Mouse (Mus musculus) ES-E14 (cell line): ENCODE results near the gene Acaca. TPM values are rescaled to one million over a fixed set of nuclear protein-coding genes. Genes with fewer than 3 reads are reported as not detected.

Experiments used
- DNase-seq: peaks from one replicate; pipeline ENCODE4 v3.0.0-alpha.2; 2013; ENCODE audit warnings: low read depth, low spot score
- H3K27ac ChIP-seq: 2 replicates; pipeline ENCODE4 v1.5.1; 2012; ENCODE audit warnings: low read depth, mild to moderate bottlenecking, low read length, moderate library complexity, mixed read lengths; ENCODE audit not compliant: poor library complexity, insufficient read depth, severe bottlenecking
- H3K36me3 ChIP-seq: 2 replicates; pipeline ENCODE4 v1.6.1; 2012; ENCODE audit warnings: mild to moderate bottlenecking, low read length, moderate library complexity, mixed read lengths; ENCODE audit not compliant: control insufficient read depth, poor library complexity, insufficient read depth, severe bottlenecking
- H3K4me1 ChIP-seq, 2 experiments: fragments of 150-350 bp in 1 of 2; sonication (generic) in 1 of 2; 2 replicates each; pipeline ENCODE4 v1.6.1; 2012; ENCODE audit warnings: low read length in 2 of 2, mild to moderate bottlenecking in 1 of 2, mixed read lengths in 1 of 2; ENCODE audit not compliant: control insufficient read depth in 2 of 2, insufficient read depth in 2 of 2, poor library complexity in 1 of 2
- H3K4me3 ChIP-seq, 2 experiments: fragments of 150-350 bp in 1 of 2; sonication (generic) in 1 of 2; 2 replicates each; pipeline ENCODE4 v1.5.1; 2012; ENCODE audit warnings: low read length in 2 of 2, low read depth in 1 of 2, mild to moderate bottlenecking in 1 of 2, mixed read lengths in 1 of 2; ENCODE audit not compliant: insufficient read depth in 1 of 2, poor library complexity in 1 of 2, severe bottlenecking in 1 of 2
- H3K9ac ChIP-seq: 2 replicates; pipeline ENCODE4 v1.6.1; 2012; ENCODE audit warnings: low read depth, mild to moderate bottlenecking, low read length, mixed read lengths; ENCODE audit not compliant: poor library complexity, insufficient read depth, severe bottlenecking
- H3K9me3 ChIP-seq: fragments of 150-350 bp; sonication (generic); 2 replicates; pipeline ENCODE4 v1.6.1; 2012; ENCODE audit warnings: low read depth, mild to moderate bottlenecking, low read length; ENCODE audit not compliant: control insufficient read depth, insufficient read depth
- CHD2 ChIP-seq: IDR thresholded peaks from 2 replicates; pipeline ENCODE4 v1.6.1; 2014; ENCODE audit warnings: mild to moderate bottlenecking, low read depth, low read length, inconsistent platforms
- HCFC1 ChIP-seq: IDR thresholded peaks from 2 replicates; pipeline ENCODE4 v1.6.1; 2012; ENCODE audit warnings: low read length, inconsistent platforms, borderline replicate concordance; ENCODE audit not compliant: insufficient read depth
- MAFK ChIP-seq: IDR thresholded peaks from 2 replicates; pipeline ENCODE4 v1.6.1; 2014; ENCODE audit warnings: mild to moderate bottlenecking, low read depth, low read length, inconsistent platforms; ENCODE audit not compliant: insufficient read depth
- ZC3H11A ChIP-seq: IDR thresholded peaks from 2 replicates; pipeline ENCODE4 v1.6.1; 2012; ENCODE audit warnings: low read depth, mild to moderate bottlenecking, inconsistent platforms, low read length, borderline replicate concordance
- ZNF384 ChIP-seq: IDR thresholded peaks from 2 replicates; pipeline ENCODE4 v1.6.1; 2012; ENCODE audit warnings: low read depth, low read length, inconsistent platforms
- in situ Hi-C, 2 experiments: fragments of 600-800 bp; cut with MboI; formaldehyde crosslinking; loops; one replicate each; pipeline ENCODE4 v1.15.1; 2025; ENCODE audit warnings: low sequenced_read_pairs in 2 of 2, inconsistent platforms in 1 of 2; ENCODE audit not compliant: unreplicated experiment in 2 of 2
- total RNA-seq: library from RNA; depleted of rRNA; stranded (reverse); fragments of 300-350 nt; gene quantifications from 2 replicates; pipeline ENCODE4 v1.2.3, GENCODE M21; 2012

The Acaca gene
- total RNA-seq, 1 experiment, result 68.0 TPM

DNA sequence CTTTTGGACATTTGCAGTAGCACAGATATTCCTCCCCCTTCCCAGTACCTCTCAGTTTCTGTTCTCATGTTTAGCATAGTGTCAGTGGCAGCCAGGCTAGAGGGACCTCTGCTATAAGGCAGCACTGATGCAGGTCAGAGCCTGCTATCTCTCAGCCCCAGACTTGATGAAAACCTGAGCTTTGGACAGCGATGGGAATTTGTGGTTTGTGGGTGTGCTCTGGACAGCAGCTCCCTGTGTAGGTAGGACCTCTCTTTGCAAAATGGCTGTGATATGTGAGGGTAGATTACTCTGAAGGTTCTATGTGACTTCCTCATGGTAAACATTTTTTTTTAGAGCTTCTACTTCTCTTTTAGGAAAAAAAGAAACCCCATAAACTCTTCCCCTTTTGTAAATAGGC lies 221.7 kb downstream of the Acaca start:
- Histone ChIP-seq H3K4me3 (no peak overlapping the region), H3K36me3 (no peaks in the 10 kb centered on the region), H3K9me3 (no peaks in the 10 kb centered on the region), H3K9ac (no peak overlapping the region), H3K27ac (no peak overlapping the region), H3K4me1 (no peaks in the 10 kb centered on the region)
- no peak for TF ChIP-seq MAFK
- in situ Hi-C loops, result no loop called here
- DNase-seq, result no peak

DNA sequence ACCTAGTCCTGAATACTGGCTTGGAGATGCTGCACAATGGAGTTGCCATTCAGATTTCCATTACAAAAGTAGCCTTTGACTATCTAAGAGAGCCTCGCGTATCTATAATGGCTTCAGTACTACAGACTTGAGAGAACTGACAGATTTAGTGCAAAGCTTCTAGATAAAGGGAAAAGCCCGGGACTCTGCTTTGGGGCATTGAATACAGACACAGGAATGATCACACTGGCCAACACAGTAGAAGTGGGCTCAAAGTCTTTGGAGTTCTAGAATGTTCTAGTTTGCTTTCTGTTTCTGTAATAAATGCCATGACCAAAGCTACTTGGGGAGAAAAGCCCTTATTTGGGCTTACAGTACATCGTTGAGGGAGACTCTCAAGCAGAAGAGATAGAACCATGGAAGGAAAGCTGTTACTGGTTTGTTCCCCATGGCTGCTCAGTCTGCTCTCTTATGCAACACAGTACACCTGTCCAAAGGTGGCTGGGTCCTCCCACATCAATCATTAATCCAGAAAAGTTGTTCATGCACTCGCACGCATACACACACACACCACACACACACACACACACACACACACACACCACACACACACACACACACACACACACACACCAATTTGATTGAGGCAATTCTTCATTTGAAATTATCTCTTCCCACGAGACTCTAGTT lies 223.7 kb downstream of the Acaca start:
- no peaks in the 10 kb centered on the region for H3K9me3 ChIP-seq
- no peaks in the 10 kb centered on the region for H3K36me3 ChIP-seq
- no peak overlapping the region for H3K9ac ChIP-seq
- TF ChIP-seq MAFK (no peak), ZC3H11A (no peak), ZNF384 (no peak), CHD2 (no peak), HCFC1 (no peak)
- no peaks in the 10 kb centered on the region for H3K4me1 ChIP-seq
- H3K4me3 ChIP-seq, result no peak overlapping the region
- DNase-seq, result no peak
- in situ Hi-C loops, result no loop called here
- H3K27ac ChIP-seq, result no peak overlapping the region

DNA sequence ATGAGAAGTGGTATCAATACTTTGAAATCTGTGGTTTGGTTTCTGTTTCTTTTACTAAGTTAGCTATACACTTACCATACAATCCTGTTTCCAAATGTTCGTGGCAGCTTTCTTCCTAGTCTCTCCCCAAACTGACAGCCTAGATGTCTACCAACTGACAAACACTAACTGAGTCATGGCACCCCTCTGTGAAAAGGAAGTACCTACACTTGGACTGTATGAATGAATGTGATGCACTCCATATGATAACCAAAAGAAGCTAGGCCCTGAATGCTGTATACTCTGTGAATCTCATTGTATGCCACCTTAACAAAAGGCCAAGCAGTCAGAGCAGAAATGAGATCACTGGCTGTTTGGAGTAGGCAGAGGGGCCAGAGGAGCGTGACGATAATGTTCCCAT lies 227.8 kb downstream of the Acaca start:
- Histone ChIP-seq H3K9me3 (no peaks in the 10 kb centered on the region), H3K36me3 (no peaks in the 10 kb centered on the region), H3K27ac (no peak overlapping the region), H3K4me1 (no peaks in the 10 kb centered on the region), H3K4me3 (no peak overlapping the region), H3K9ac (no peak overlapping the region)
- DNase-seq, result no peak
- TF ChIP-seq MAFK, result no peak
- no peak for TF ChIP-seq ZNF384
- no peak for TF ChIP-seq ZC3H11A
- no peak for TF ChIP-seq CHD2
- TF ChIP-seq HCFC1, result no peak
- in situ Hi-C loops, result no loop called here

DNA sequence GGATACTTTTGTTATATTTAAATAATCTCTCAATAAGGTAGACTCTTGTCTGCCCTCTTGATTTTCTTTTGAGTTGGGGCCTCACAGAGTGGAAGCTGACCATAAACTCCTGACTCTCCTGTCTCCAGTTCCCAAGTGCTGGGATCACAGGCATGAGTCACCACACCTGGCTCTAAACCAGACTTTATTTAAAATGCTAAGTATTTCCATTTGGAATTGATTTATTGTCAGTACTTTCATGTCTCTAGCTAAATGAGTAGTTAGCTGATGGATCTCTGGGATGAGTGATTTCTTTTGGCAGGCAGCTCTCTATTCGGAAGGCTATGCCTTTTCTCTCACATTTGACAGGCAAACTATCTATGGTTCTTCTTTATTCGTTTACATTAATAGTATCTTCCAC lies 228.3 kb downstream of the Acaca start:
- TF ChIP-seq ZNF384 (no peak), ZC3H11A (no peak), HCFC1 (no peak), CHD2 (no peak), MAFK (no peak)
- Histone ChIP-seq H3K4me3 (no peak overlapping the region), H3K36me3 (no peaks in the 10 kb centered on the region), H3K4me1 (no peaks in the 10 kb centered on the region), H3K9ac (no peak overlapping the region), H3K27ac (no peak overlapping the region), H3K9me3 (no peaks in the 10 kb centered on the region)
- in situ Hi-C loops, result no loop called here
- DNase-seq, result no peak

DNA sequence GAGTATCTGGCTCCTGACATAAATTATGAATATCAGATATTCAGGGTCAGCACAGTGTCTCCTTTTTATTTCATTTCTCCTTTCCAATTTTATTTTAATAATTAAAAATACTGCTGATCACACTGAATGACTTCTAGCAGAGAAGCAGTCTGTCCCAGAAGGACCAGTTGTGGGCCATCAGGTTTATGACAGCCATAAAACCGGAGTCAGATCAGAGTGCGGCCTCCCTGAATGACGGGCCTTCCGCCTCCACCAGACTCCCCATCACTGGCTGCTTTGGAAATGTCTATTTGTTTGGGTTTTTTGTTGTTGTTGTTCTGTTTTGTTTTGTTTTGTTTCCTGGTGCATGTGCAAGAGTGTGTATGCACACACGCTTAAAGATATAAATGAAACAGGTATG lies 232.1 kb downstream of the Acaca start:
- no peaks in the 10 kb centered on the region for H3K9me3 ChIP-seq
- H3K36me3 ChIP-seq, result peaks cover 2% of the 10 kb centered on the region
- TF ChIP-seq MAFK (no peak), ZNF384 (no peak), HCFC1 (no peak), CHD2 (no peak), ZC3H11A (no peak)
- DNase-seq, result no peak
- H3K27ac ChIP-seq, result no peak overlapping the region
- in situ Hi-C loops, result no loop called here
- H3K4me3 ChIP-seq, result no peak overlapping the region
- H3K9ac ChIP-seq, result no peak overlapping the region
- H3K4me1 ChIP-seq, result no peaks in the 10 kb centered on the region
